Mouse (Mus musculus) E14TG2a.4 (cell line): ENCODE results near the gene Cdh1.

Experiments
- CTCF ChIP-seq: conservative IDR thresholded peaks from 2 replicates; pipeline ENCODE4 v1.5.1; 2014; ENCODE audit warnings: low read length
- NANOG ChIP-seq: IDR thresholded peaks from 2 replicates; pipeline ENCODE4 v1.6.1; 2014; ENCODE audit warnings: borderline replicate concordance, low read length, mixed read lengths

- TF ChIP-seq CTCF (no peak), NANOG (no peak)
These were observed 2.5 kb downstream of the Cdh1 start for GRCm38 (mm10) chr8:106605657-106606056.
